Mouse (Mus musculus): Measurements from ENCODE around the gene Mfap2.

Gene Mfap2

GRCm38 (mm10) chr4:141024992-141025391 is 14.8 kb downstream of the Mfap2 start:
- DNase-seq (ENCODE audit: low spot score in 2 of 2) = no peak

GRCm38 (mm10) chr4:141030541-141031206 is 20.5 kb downstream of the Mfap2 start:
- no peak for DNase-seq (ENCODE audit: low spot score in 2 of 2)

- peak; percentile 60 to 82 for DNase-seq (ENCODE audit: low spot score in 2 of 2)
Measured at GRCm38 (mm10) chr4:141031733-141032132, 21.5 kb downstream of the Mfap2 start.

GRCm38 (mm10) chr4:141033606-141034549 is 23.7 kb downstream of the Mfap2 start:
- no peak for DNase-seq (ENCODE audit: low spot score in 2 of 2)

- DNase-seq (ENCODE audit: low spot score in 2 of 2) = no peak
Measured at GRCm38 (mm10) chr4:141041117-141041516, 30.9 kb downstream of the Mfap2 start.

GRCm38 (mm10) chr4:141044816-141045215 is 34.6 kb downstream of the Mfap2 start:
- peak; percentile 47 to 75 for DNase-seq (ENCODE audit: low spot score in 2 of 2)

GRCm38 (mm10) chr4:141048810-141049475 is 38.7 kb downstream of the Mfap2 start:
- no peak for DNase-seq (ENCODE audit: low spot score in 2 of 2)

GRCm38 (mm10) chr4:141049476-141049835 is 39.2 kb downstream of the Mfap2 start:
- no peak for DNase-seq (ENCODE audit: low spot score in 2 of 2)

GRCm38 (mm10) chr4:141052442-141052841 is 42.2 kb downstream of the Mfap2 start:
- DNase-seq (ENCODE audit: low spot score in 2 of 2) = no peak

- DNase-seq (ENCODE audit: low spot score in 2 of 2) = no peak
Measured at GRCm38 (mm10) chr4:141053138-141053537, 42.9 kb downstream of the Mfap2 start.

- DNase-seq (ENCODE audit: low spot score in 2 of 2) = no peak
Measured at GRCm38 (mm10) chr4:141053568-141054161, 43.4 kb downstream of the Mfap2 start.

GRCm38 (mm10) chr4:141056970-141057369 is 46.8 kb downstream of the Mfap2 start:
- DNase-seq (ENCODE audit: low spot score in 2 of 2) = no peak

GRCm38 (mm10) chr4:141058835-141059234 is 48.6 kb downstream of the Mfap2 start:
- DNase-seq (ENCODE audit: low spot score in 2 of 2) = no peak

GRCm38 (mm10) chr4:141059616-141060425 is 49.6 kb downstream of the Mfap2 start:
- DNase-seq (ENCODE audit: low spot score in 2 of 2) = peak in 1 of 2 experiments; percentile 21

GRCm38 (mm10) chr4:141060426-141061301 is 50.4 kb downstream of the Mfap2 start, which contains the start of gene Crocc:
Gene Crocc (minus strand): TSS chr4:141060550.
- DNase-seq (ENCODE audit: low spot score in 2 of 2) = peak; percentile 98 to 100

- DNase-seq (ENCODE audit: low spot score in 2 of 2) = no peak
Measured at GRCm38 (mm10) chr4:141064104-141064659, 54.0 kb downstream of the Mfap2 start.

GRCm38 (mm10) chr4:141065123-141065522 is 54.9 kb downstream of the Mfap2 start:
- DNase-seq (ENCODE audit: low spot score in 2 of 2) = peak; percentile 75 to 89

Data from thymus, postnatal 10 days (tissue).